Mouse (Mus musculus): ENCODE data around the gene Ushbp1. TPM values are rescaled to one million over a fixed set of nuclear protein-coding genes. Genes with fewer than 3 reads are reported as not detected.
A peak's percentile ranks its signal among the peaks of the same experiment; 100 is the strongest.
"Not testable (repeated sequence)": the region's sequence is repeated elsewhere in the genome, so short reads cannot be mapped to it uniquely, and the experiment has no call there.

Ushbp1 gene
- polyA plus RNA-seq, 1 experiment from 2014 or later = 3.2 TPM

DNA sequence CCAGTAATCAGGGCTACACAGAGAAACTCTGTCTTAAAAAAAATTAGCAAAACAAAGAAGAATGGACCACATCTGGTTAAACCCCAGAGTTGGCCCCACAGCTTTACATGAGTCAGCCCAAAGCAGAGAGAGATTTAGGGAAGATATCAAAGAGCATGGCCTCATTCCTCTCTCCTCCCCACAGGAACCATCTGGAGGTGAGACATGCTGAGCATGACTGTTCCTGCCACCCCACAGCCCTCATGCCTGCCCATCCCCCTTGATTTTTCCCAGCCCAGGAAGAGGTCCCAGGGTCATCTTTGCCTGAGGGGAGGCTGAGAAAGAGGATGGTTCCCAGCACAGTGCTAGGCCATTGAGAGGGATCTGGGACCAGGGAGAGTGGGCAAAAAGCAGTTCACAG lies 27.2 kb downstream of the Ushbp1 start:
- H3K4me3 ChIP-seq (ENCODE audit: low read depth, low read length) = no peak overlapping the region
- peaks cover 6% of the 10 kb centered on the region; the same call in 1 of the 2 replicates for H3K36me3 ChIP-seq (ENCODE audit: control insufficient read depth, insufficient read depth, low read length)
- H3K9me3 ChIP-seq (ENCODE audit: control insufficient read depth, low read length) = no peaks in the 10 kb centered on the region
- H3K4me1 ChIP-seq (ENCODE audit: control insufficient read depth, insufficient read depth, low read length) = peaks cover 13% of the 10 kb centered on the region
- no peak overlapping the region for H3K4me2 ChIP-seq (ENCODE audit: low read depth, low read length)
- ATAC-seq (ENCODE audit: low read depth) = no peak
- H3K9ac ChIP-seq (replicated peaks; ENCODE audit: low read depth, low read length) = no peak overlapping the region
- no peak overlapping the region for H3K27ac ChIP-seq (ENCODE audit: low read depth, low read length)
- H3K27me3 ChIP-seq (ENCODE audit: control insufficient read depth, insufficient read depth, low read length) = no peaks in the 10 kb centered on the region

- 60% methylated on average over 17 of the region's 17 CpGs for WGBS
- H3K9ac ChIP-seq (replicated peaks; ENCODE audit: low read depth, low read length) = peak overlapping the region; percentile 62
- H3K4me2 ChIP-seq (ENCODE audit: low read depth, low read length) = peak overlapping the region; percentile 86
- peaks cover 6% of the 10 kb centered on the region; the same call in 1 of the 2 replicates for H3K36me3 ChIP-seq (ENCODE audit: control insufficient read depth, insufficient read depth, low read length)
- no peaks in the 10 kb centered on the region for H3K27me3 ChIP-seq (ENCODE audit: control insufficient read depth, insufficient read depth, low read length)
- peak overlapping the region; percentile 93 for H3K27ac ChIP-seq (ENCODE audit: low read depth, low read length)
- H3K4me1 ChIP-seq (ENCODE audit: control insufficient read depth, insufficient read depth, low read length) = peaks cover 13% of the 10 kb centered on the region
- no peaks in the 10 kb centered on the region for H3K9me3 ChIP-seq (ENCODE audit: control insufficient read depth, low read length)
- no peak for ATAC-seq (ENCODE audit: low read depth)
- H3K4me3 ChIP-seq (ENCODE audit: low read depth, low read length) = peak overlapping the region; percentile 51
Observed at GRCm38 (mm10) chr8:71367529-71368176, 27.9 kb downstream of the Ushbp1 start.

GRCm38 (mm10) chr8:71366771-71367528 lies 28.7 kb downstream of the Ushbp1 start, which contains the start of gene Use1:
TSS of gene Use1 (plus strand) at chr8:71366848.
- H3K36me3 ChIP-seq (ENCODE audit: control insufficient read depth, insufficient read depth, low read length) = peaks cover 6% of the 10 kb centered on the region; the same call in 1 of the 2 replicates
- H3K27ac ChIP-seq (ENCODE audit: low read depth, low read length) = peak within 1 kb of the TSS; percentile 93
- H3K4me3 ChIP-seq (ENCODE audit: low read depth, low read length) = peak within 1 kb of the TSS; percentile 51
- H3K4me2 ChIP-seq (ENCODE audit: low read depth, low read length) = peak within 1 kb of the TSS; percentile 86
- no peaks in the 10 kb centered on the region for H3K27me3 ChIP-seq (ENCODE audit: control insufficient read depth, insufficient read depth, low read length)
- WGBS = under 1% methylated on average over 56 of the region's 56 CpGs
- peak within 1 kb of the TSS; percentile 62 for H3K9ac ChIP-seq (replicated peaks; ENCODE audit: low read depth, low read length)
- peaks cover 13% of the 10 kb centered on the region for H3K4me1 ChIP-seq (ENCODE audit: control insufficient read depth, insufficient read depth, low read length)
- H3K9me3 ChIP-seq (ENCODE audit: control insufficient read depth, low read length) = no peaks in the 10 kb centered on the region
- ATAC-seq (ENCODE audit: low read depth) = peak; percentile 78

GRCm38 (mm10) chr8:71358026-71358425 lies 37.6 kb downstream of the Ushbp1 start:
- Histone ChIP-seq H3K36me3 (ENCODE audit: control insufficient read depth, insufficient read depth, low read length) (peaks cover 61% of the 10 kb centered on the region), H3K9me3 (ENCODE audit: control insufficient read depth, low read length) (no peaks in the 10 kb centered on the region), H3K27ac (ENCODE audit: low read depth, low read length) (no peak overlapping the region), H3K9ac (replicated peaks; ENCODE audit: low read depth, low read length) (no peak overlapping the region), H3K4me2 (ENCODE audit: low read depth, low read length) (no peak overlapping the region), H3K4me3 (ENCODE audit: low read depth, low read length) (no peak overlapping the region), H3K4me1 (ENCODE audit: control insufficient read depth, insufficient read depth, low read length) (no peaks in the 10 kb centered on the region), H3K27me3 (ENCODE audit: control insufficient read depth, insufficient read depth, low read length) (no peaks in the 10 kb centered on the region)
- 91% methylated on average over 3 of the region's 3 CpGs for WGBS
- no peak for ATAC-seq (ENCODE audit: low read depth)

DNA sequence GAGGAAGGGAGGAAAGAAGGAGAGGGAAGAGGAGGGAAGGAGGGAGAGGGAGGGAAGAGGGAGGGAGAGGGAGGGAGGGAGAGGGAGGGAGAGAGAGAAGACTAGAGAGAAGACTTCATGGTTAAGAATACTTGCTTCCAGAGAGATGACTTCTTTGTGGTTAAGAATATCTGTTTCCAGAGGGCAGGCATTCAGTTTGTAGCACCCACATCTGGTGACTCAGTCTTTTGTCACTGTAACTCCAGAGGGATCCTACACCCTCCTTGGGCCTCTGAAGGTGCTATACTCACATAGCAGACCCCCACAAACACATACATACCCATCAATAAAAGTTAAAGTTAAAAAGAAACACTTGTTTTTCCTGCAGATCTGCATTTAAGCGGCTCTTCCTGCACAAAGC lies 44.1 kb downstream of the Ushbp1 start:
- Histone ChIP-seq H3K27ac (ENCODE audit: low read depth, low read length) (no peak overlapping the region), H3K9me3 (ENCODE audit: control insufficient read depth, low read length) (no peaks in the 10 kb centered on the region), H3K27me3 (ENCODE audit: control insufficient read depth, insufficient read depth, low read length) (no peaks in the 10 kb centered on the region), H3K36me3 (ENCODE audit: control insufficient read depth, insufficient read depth, low read length) (peaks cover 68% of the 10 kb centered on the region), H3K4me3 (ENCODE audit: low read depth, low read length) (no peak overlapping the region), H3K4me1 (ENCODE audit: control insufficient read depth, insufficient read depth, low read length) (no peaks in the 10 kb centered on the region), H3K4me2 (ENCODE audit: low read depth, low read length) (no peak overlapping the region), H3K9ac (replicated peaks; ENCODE audit: low read depth, low read length) (no peak overlapping the region)
- no peak for ATAC-seq (ENCODE audit: low read depth)
- 100% methylated on average over 1 of the region's 1 CpGs for WGBS

DNA sequence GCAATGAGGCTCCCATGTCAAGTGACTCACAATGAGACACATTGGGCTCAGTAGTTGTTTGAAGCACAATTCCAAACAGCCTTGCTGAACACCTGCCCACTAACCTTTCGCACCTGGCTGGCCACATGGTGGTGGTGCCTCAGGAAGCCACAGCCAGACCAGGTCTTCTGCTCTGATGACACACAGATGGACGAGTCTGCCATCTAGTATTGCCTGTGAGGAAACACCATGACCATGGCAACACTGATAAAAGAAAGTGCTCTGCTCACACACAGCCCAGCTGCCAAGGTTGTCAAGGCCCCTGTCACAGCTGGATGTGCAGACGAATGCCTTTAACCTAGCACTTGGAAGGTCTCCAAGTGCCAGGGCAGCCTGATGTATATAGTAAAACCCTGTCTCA lies 44.5 kb downstream of the Ushbp1 start:
- 86% methylated on average over 3 of the region's 3 CpGs for WGBS
- no peaks in the 10 kb centered on the region for H3K4me1 ChIP-seq (ENCODE audit: control insufficient read depth, insufficient read depth, low read length)
- H3K27ac ChIP-seq (ENCODE audit: low read depth, low read length) = no peak overlapping the region
- H3K36me3 ChIP-seq (ENCODE audit: control insufficient read depth, insufficient read depth, low read length) = peaks cover 68% of the 10 kb centered on the region
- no peak for ATAC-seq (ENCODE audit: low read depth)
- H3K9ac ChIP-seq (replicated peaks; ENCODE audit: low read depth, low read length) = no peak overlapping the region
- no peak overlapping the region for H3K4me3 ChIP-seq (ENCODE audit: low read depth, low read length)
- no peak overlapping the region for H3K4me2 ChIP-seq (ENCODE audit: low read depth, low read length)
- no peaks in the 10 kb centered on the region for H3K27me3 ChIP-seq (ENCODE audit: control insufficient read depth, insufficient read depth, low read length)
- H3K9me3 ChIP-seq (ENCODE audit: control insufficient read depth, low read length) = no peaks in the 10 kb centered on the region

- ATAC-seq (ENCODE audit: low read depth) = no peak
- Histone ChIP-seq H3K9me3 (ENCODE audit: control insufficient read depth, low read length) (no peaks in the 10 kb centered on the region), H3K4me1 (ENCODE audit: control insufficient read depth, insufficient read depth, low read length) (no peaks in the 10 kb centered on the region), H3K27ac (ENCODE audit: low read depth, low read length) (no peak overlapping the region), H3K4me2 (ENCODE audit: low read depth, low read length) (no peak overlapping the region), H3K4me3 (ENCODE audit: low read depth, low read length) (no peak overlapping the region), H3K36me3 (ENCODE audit: control insufficient read depth, insufficient read depth, low read length) (peaks cover 59% of the 10 kb centered on the region), H3K9ac (replicated peaks; ENCODE audit: low read depth, low read length) (no peak overlapping the region), H3K27me3 (ENCODE audit: control insufficient read depth, insufficient read depth, low read length) (no peaks in the 10 kb centered on the region)
- WGBS = 92% methylated on average over 1 of the region's 1 CpGs
Observed at GRCm38 (mm10) chr8:71346581-71346980, 49.0 kb downstream of the Ushbp1 start.

- no peak for ATAC-seq (ENCODE audit: low read depth)
- 86% methylated on average over 5 of the region's 5 CpGs for WGBS
- H3K27me3 ChIP-seq (ENCODE audit: control insufficient read depth, insufficient read depth, low read length) = no peaks in the 10 kb centered on the region
- no peak overlapping the region for H3K4me3 ChIP-seq (ENCODE audit: low read depth, low read length)
- peaks cover 31% of the 10 kb centered on the region for H3K36me3 ChIP-seq (ENCODE audit: control insufficient read depth, insufficient read depth, low read length)
- H3K4me2 ChIP-seq (ENCODE audit: low read depth, low read length) = no peak overlapping the region
- no peaks in the 10 kb centered on the region for H3K4me1 ChIP-seq (ENCODE audit: control insufficient read depth, insufficient read depth, low read length)
- no peaks in the 10 kb centered on the region for H3K9me3 ChIP-seq (ENCODE audit: control insufficient read depth, low read length)
- H3K9ac ChIP-seq (replicated peaks; ENCODE audit: low read depth, low read length) = no peak overlapping the region
- no peak overlapping the region for H3K27ac ChIP-seq (ENCODE audit: low read depth, low read length)
Observed at GRCm38 (mm10) chr8:71340625-71341024, 55.0 kb downstream of the Ushbp1 start.

DNA sequence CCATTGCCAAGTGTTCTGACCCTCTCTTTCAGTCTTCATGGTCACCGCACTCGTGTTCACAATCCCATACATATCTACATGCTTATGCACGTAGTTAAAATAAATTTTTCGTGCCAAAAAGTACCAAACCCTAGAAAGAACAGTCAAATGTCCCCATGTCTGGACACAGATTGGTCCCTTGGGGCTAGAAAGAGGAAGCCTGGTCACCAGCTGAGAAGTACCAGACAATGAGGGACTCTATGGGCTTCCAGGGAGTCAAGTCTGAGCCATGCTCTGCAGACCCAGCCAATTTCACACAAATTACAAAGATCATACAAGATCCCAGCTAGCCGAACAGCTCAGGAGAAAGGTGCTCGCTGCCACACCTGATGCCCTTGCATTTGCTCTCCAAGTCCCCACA lies 57.8 kb downstream of the Ushbp1 start:
- not testable (repeated sequence) for ATAC-seq (ENCODE audit: low read depth); H3K9ac ChIP-seq (replicated peaks; ENCODE audit: low read depth, low read length); H3K27ac ChIP-seq (ENCODE audit: low read depth, low read length); H3K4me1 ChIP-seq (ENCODE audit: control insufficient read depth, insufficient read depth, low read length); H3K27me3 ChIP-seq (ENCODE audit: control insufficient read depth, insufficient read depth, low read length); H3K4me2 ChIP-seq (ENCODE audit: low read depth, low read length); H3K4me3 ChIP-seq (ENCODE audit: low read depth, low read length); H3K9me3 ChIP-seq (ENCODE audit: control insufficient read depth, low read length)
- WGBS = 91% methylated on average over 6 of the region's 6 CpGs
- H3K36me3 ChIP-seq (ENCODE audit: control insufficient read depth, insufficient read depth, low read length) = peaks cover 15% of the 10 kb centered on the region; the same call in 1 of the 2 replicates
